Mouse (Mus musculus) CD8-positive naive resting alpha-beta T cell, adult 2 months (primary cell): Measurements from ENCODE around the gene Epb41l1.

Experiments
- DNase-seq, 2 experiments: peaks; one replicate each; pipeline ENCODE4 v3.0.0; 2022; ENCODE audit warnings: low read depth in 2 of 2, low spot score in 2 of 2

The Epb41l1 gene

GRCm38 (mm10) chr2:156522994-156523393, 102.3 kb downstream of the Epb41l1 start:
- no peak for DNase-seq

- no peak for DNase-seq
Measured at GRCm38 (mm10) chr2:156524078-156524477, 103.4 kb downstream of the Epb41l1 start.

DNA sequence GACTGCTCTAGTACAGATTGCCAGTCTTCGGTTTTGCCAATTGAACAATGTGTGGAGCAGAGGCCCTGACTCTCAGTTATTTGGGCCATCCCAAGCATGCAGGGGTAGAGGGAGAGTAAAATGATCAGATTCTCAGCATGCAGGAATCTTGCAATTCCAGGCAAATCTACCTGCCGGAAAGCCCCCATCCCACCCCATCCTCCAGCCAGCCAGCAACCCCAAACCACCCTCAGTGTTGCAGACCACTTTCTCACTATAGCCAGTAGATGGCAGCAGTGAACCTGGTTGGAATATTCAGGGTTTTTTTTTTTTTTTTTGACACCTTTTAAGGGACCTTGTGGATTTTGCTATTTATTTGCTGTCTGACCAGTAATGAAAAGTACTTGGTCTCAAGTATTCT, 109.0 kb downstream of the Epb41l1 start:
- DNase-seq = peak in 1 of 2 experiments; percentile 30

GRCm38 (mm10) chr2:156533160-156533559, 112.5 kb downstream of the Epb41l1 start:
- no peak for DNase-seq

GRCm38 (mm10) chr2:156538817-156539555, 118.3 kb downstream of the Epb41l1 start:
- DNase-seq = no peak

GRCm38 (mm10) chr2:156540991-156541390, 120.3 kb downstream of the Epb41l1 start:
- DNase-seq = no peak

GRCm38 (mm10) chr2:156542410-156542809, 121.7 kb downstream of the Epb41l1 start:
- DNase-seq = no peak

DNA sequence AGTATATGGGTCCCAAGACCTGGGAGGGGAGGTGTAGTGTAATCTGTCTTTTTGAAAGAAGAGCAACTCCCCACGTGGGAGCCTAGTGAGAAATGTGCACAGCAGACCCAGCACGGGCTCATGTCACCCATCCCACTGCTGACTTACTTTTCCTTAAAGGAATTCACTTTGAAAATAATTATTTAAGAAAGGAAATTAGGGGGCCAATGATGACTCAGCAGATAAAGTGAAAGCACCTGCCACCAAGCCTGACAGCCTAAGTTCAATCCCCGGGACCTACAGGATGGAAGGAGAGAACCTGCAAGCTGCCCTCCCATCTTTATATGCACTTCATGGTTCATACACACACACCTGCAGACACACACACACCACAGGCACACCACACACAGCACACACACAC, 123.1 kb downstream of the Epb41l1 start:
- no peak for DNase-seq

DNA sequence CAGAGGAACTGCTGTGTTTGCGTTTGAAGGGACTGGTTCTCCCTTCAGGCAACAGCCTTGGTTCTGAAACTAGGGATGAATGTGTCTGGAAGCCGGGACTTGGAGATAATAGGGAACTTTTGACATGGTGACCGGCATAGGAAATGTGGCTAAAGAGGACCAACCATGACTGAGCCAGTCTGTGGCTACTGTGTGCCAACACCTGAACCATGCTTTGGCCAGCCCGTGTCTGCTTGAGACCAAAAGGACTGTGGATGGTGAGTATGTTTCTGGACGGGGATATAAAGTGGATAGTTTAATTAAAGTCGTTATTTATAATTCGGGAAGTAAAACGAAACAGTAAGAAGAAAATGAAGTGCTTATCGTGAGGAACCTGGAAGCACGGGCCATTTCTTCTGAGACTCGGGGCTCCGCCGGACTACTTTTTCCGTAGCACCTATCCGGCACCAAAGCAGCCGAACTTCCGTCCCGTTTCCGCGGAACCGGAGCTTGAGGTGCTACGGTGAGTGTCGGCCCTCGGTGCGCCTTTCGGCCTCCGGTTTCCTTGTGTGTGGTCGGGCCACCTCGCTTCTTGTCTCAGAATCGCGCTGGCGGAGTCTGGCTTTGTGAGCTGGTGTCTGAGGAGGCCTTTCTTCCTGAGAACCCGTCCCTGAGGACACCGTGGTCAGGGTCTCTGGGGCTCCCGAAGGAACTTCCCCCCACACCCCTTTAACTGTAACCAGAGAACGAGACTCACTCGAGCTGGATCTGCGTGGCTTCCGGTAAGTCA, 126.6 kb downstream of the Epb41l1 start, which contains the start of gene Aar2:
Gene Aar2 (plus strand): TSS at position 462 of the 769 bp plus-strand sequence.
- peak; percentile 85 to 86 for DNase-seq

GRCm38 (mm10) chr2:156552421-156552820, 131.7 kb downstream of the Epb41l1 start:
- DNase-seq = no peak

DNA sequence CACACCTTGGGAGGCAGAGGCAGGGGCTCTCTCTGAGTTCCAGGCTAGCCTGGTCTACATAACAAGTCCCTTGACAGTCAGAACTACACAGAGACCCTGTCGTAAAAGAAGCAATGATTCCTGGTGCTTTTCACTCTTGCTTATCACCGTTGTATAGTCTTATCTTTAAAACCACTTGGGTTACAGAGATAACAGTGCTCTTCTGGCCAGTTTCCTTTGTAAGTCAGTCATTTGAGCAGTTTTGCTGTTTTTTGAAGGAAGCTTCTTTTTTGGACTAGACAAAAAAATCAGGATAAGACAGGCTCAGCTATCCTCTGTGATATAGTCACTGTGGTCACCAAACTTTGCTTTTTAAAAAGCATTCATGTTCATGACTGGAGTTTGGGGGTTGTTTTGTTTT, 141.1 kb downstream of the Epb41l1 start:
- no peak for DNase-seq

DNA sequence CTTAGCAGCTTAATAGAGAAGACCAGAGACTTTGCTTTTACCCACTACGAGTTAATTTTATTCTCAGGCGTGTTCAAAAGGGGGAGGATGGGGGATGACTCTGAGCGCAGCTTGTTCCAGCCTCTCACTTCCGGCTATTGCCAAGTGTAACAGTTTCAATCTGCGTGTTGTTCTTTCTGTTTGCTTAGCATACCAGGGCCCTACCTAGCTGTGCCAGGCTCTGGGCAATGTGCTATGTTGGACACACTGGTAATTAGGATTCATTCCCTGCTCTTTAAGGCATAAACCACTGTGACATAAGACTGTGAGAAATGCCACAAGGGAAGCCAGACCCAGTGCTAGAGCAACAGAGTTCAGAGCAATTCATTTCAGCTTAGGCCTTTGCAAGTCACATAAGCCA, 142.8 kb downstream of the Epb41l1 start:
- DNase-seq = no peak

GRCm38 (mm10) chr2:156566512-156566911, 145.8 kb downstream of the Epb41l1 start:
- no peak for DNase-seq

DNA sequence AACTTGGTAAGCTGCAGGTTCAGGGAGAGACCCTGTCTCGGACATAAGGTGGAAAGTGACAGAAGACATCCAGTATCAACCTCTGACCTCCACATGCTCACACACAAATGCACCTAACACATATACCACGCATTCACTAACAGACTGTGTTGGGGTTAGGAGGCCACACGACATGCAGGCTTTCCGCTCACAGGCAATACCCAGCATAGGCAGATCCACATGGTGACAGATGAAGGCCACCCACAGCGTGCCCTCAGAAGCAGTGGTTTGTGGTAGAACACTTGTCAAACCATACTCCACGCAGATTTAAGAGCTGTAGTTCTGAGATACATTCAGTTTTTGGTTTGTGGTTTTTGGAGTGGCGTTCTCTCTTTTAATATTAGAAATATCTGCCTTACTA, 147.9 kb downstream of the Epb41l1 start:
- DNase-seq = no peak

DNA sequence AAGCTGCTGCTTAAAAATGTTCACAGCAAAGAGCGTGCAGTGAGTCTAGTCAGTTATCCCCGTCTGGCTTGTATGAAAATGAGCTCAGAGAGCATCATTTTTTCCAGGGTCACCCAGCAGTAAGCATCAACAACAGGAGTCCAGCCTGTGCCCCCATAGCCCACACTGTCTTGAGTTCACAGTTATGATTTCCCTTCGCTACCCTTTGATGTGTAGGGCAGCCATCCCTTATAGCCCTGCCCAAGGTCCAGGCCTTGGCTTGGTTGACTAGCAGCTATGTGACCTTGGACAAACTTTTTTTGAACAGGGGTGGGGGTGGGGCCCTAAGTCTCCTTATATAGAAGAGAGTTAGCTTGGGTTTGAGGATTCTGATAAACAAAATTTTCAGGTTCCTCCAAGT, 148.6 kb downstream of the Epb41l1 start:
- no peak for DNase-seq

GRCm38 (mm10) chr2:156571521-156571920, 150.8 kb downstream of the Epb41l1 start:
- no peak for DNase-seq

- DNase-seq = no peak
Measured at GRCm38 (mm10) chr2:156576850-156577587, 156.3 kb downstream of the Epb41l1 start.

- DNase-seq = no peak
Measured at GRCm38 (mm10) chr2:156580507-156580906, 159.8 kb downstream of the Epb41l1 start.

DNA sequence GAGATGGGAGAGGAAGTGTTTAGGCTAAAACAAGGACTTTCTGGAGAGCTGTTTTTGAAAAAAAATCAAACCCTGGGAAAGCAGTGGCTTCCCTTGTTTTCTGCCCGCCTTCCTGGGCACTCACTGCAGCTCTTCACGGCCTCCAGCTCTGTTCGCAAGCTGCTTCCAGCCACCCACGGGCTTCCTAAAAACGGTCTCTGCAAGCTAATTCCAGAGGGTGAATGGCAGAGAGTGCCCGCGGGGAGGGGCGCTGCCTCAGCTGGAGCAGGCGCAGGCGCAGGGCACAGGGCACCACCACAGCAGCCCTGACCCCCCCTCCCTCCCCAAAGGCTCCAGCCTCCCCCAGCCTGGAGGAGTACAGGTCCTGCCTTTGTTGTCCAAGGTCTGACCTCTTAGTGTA, 160.5 kb downstream of the Epb41l1 start:
- no peak for DNase-seq

DNA sequence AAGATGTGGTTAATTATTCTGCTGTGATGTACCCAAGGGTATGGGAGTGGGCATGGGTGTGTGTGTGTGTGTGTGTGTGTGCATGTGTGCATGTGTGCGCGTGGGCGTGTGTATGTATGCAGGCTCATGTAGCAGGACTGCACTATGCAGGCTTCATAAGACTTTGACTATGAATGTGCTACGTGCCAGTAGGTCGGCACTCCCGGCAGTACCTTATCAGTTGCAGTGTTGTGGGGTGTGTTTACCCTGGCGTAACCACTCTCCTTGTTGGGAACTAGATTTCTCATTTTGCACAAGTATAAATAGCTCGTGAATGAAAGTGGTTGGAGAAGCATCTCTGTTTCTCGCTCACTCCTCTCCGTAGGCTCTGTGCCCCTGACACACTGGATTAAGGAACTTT, 162.2 kb downstream of the Epb41l1 start:
- no peak for DNase-seq

GRCm38 (mm10) chr2:156584154-156584796, 163.6 kb downstream of the Epb41l1 start:
- no peak for DNase-seq
